Mouse (Mus musculus) midbrain, embryonic 11.5 days (tissue): ENCODE measurements around the gene Upk3b. TPM values are rescaled to one million over a fixed set of nuclear protein-coding genes. Genes with fewer than 3 reads are reported as not detected.

ENCODE experiments used
- ATAC-seq: fragments of 200-750 bp; cut with Nextera tagmentation; 2 replicates; pipeline ENCODE4 v1.8.0; 2017; ENCODE audit warnings: moderate TSS enrichment, moderate library complexity; ENCODE audit not compliant: low FRiP score
- DNase-seq: peaks from one replicate; pipeline ENCODE4 v3.0.0; 2015; ENCODE audit warnings: low spot score; ENCODE audit errors: missing footprints
- H3K27ac ChIP-seq: fragments of 300-500 bp; sonication (generic); 2 replicates; pipeline ENCODE4 v1.5.1; 2014; ENCODE audit warnings: low read depth, low read length
- H3K27me3 ChIP-seq: fragments of 300-500 bp; sonication (generic); 2 replicates; pipeline ENCODE4 v1.6.1; 2014; ENCODE audit warnings: mild to moderate bottlenecking, low read length, moderate library complexity, mixed read lengths; ENCODE audit not compliant: control insufficient read depth, insufficient read depth
- H3K36me3 ChIP-seq: fragments of 300-500 bp; sonication (generic); 2 replicates; pipeline ENCODE4 v1.6.1; 2014; ENCODE audit warnings: mild to moderate bottlenecking, low read length, moderate library complexity, mixed read lengths; ENCODE audit not compliant: control insufficient read depth, insufficient read depth
- H3K4me1 ChIP-seq: fragments of 300-500 bp; sonication (generic); 2 replicates; pipeline ENCODE4 v1.6.1; 2014; ENCODE audit warnings: low read length; ENCODE audit not compliant: control insufficient read depth, insufficient read depth
- H3K4me2 ChIP-seq: fragments of 300-500 bp; sonication (generic); 2 replicates; pipeline ENCODE4 v1.6.1; 2014; ENCODE audit warnings: mild to moderate bottlenecking, moderate library complexity
- H3K4me3 ChIP-seq: fragments of 300-500 bp; sonication (generic); 2 replicates; pipeline ENCODE4 v1.5.1; 2014; ENCODE audit warnings: low read depth, low read length
- H3K9ac ChIP-seq: fragments of 300-500 bp; sonication (generic); 2 replicates; pipeline ENCODE4 v1.6.1; 2014; ENCODE audit warnings: low read length
- H3K9me3 ChIP-seq: fragments of 300-500 bp; sonication (generic); 2 replicates; pipeline ENCODE4 v1.6.1; 2016; ENCODE audit warnings: low read length; ENCODE audit not compliant: control insufficient read depth
- WGBS: fragments of 180-500 bp; shearing (Covaris S2); extraction: QIAGEN DNeasy Blood & Tissue Kit; methylation state at CpG from one replicate; pipeline ENCODE4 v1.1.7; 2014; 5-methylcytosine and 5-hydroxymethylcytosine counted together
- polyA plus RNA-seq: library from polyadenylated mRNA; unstranded; fragments of >200 nt; fragmentation: Nextera tagmentation; extraction: Ambion mirVana; gene quantifications from 2 replicates; pipeline ENCODE4 v1.2.1, GENCODE M21; 2014

Gene Upk3b
- polyA plus RNA-seq, 1 experiment from 2014 or later, result not detected

GRCm38 (mm10) chr5:136088821-136089575 is 50.7 kb downstream of the Upk3b start:
- no peak overlapping the region for H3K9ac ChIP-seq
- no peak overlapping the region for H3K27ac ChIP-seq
- no peak for ATAC-seq
- H3K4me2 ChIP-seq, result no peak overlapping the region
- no peak overlapping the region for H3K4me3 ChIP-seq
- peaks cover 11% of the 10 kb centered on the region for H3K27me3 ChIP-seq
- H3K36me3 ChIP-seq, result no peaks in the 10 kb centered on the region
- WGBS, result 11% methylated on average over 14 of the region's 14 CpGs
- peaks cover 15% of the 10 kb centered on the region for H3K4me1 ChIP-seq
- DNase-seq, result no peak
- no peaks in the 10 kb centered on the region for H3K9me3 ChIP-seq

GRCm38 (mm10) chr5:136091927-136092326 is 53.6 kb downstream of the Upk3b start:
- ATAC-seq (no peak), DNase-seq (no peak)
- WGBS, result 69% methylated on average over 5 of the region's 5 CpGs
- Histone ChIP-seq H3K36me3 (no peaks in the 10 kb centered on the region), H3K4me3 (no peak overlapping the region), H3K4me1 (no peaks in the 10 kb centered on the region), H3K4me2 (no peak overlapping the region), H3K9me3 (no peaks in the 10 kb centered on the region), H3K27me3 (no peaks in the 10 kb centered on the region), H3K9ac (no peak overlapping the region), H3K27ac (no peak overlapping the region)

- Histone ChIP-seq H3K36me3 (no peaks in the 10 kb centered on the region), H3K4me3 (no peak overlapping the region)
- 64% methylated on average over 8 of the region's 8 CpGs for WGBS
Observed at GRCm38 (mm10) chr5:136094249-136095010, 56.1 kb downstream of the Upk3b start.

GRCm38 (mm10) chr5:136095089-136095488 is 56.8 kb downstream of the Upk3b start:
- 66% methylated on average over 7 of the region's 7 CpGs for WGBS
- ATAC-seq (no peak), DNase-seq (no peak)
- H3K36me3 ChIP-seq, result no peaks in the 10 kb centered on the region
- no peaks in the 10 kb centered on the region for H3K27me3 ChIP-seq
- H3K9ac ChIP-seq, result no peak overlapping the region
- no peak overlapping the region for H3K4me3 ChIP-seq
- H3K9me3 ChIP-seq, result no peaks in the 10 kb centered on the region
- H3K4me1 ChIP-seq, result no peaks in the 10 kb centered on the region
- no peak overlapping the region for H3K4me2 ChIP-seq
- H3K27ac ChIP-seq, result no peak overlapping the region

More at GRCm38 (mm10) chr5:136094249-136095010, 56.1 kb downstream of the Upk3b start:
- no peak for ATAC-seq
- Histone ChIP-seq H3K4me2 (no peak overlapping the region), H3K27ac (no peak overlapping the region), H3K4me1 (no peaks in the 10 kb centered on the region), H3K9me3 (no peaks in the 10 kb centered on the region), H3K9ac (no peak overlapping the region), H3K27me3 (no peaks in the 10 kb centered on the region)
- DNase-seq, result no peak

Other genes starting within 250 kb of the Upk3b start
- gene Srrm3, start 231.6 kb upstream of the Upk3b start, polyA plus RNA-seq, result 19.0 and 20.7 TPM in 2 replicates
- 8.7 and 9.9 TPM in 2 replicates for gene Hspb1, start 150.6 kb upstream of the Upk3b start, polyA plus RNA-seq
- gene Ywhag, start 103.9 kb upstream of the Upk3b start, polyA plus RNA-seq, result 182 and 188 TPM in 2 replicates
- gene Ssc4d, start 64.0 kb upstream of the Upk3b start, polyA plus RNA-seq, result 0.68 and 0.86 TPM in 2 replicates
- not detected in 2 replicates for gene Zp3, start 58.4 kb upstream of the Upk3b start, polyA plus RNA-seq
- gene Dtx2, start 43.7 kb upstream of the Upk3b start, polyA plus RNA-seq, result 23.2 and 29.6 TPM in 2 replicates
- gene Upk3bl, start 16.0 kb downstream of the Upk3b start, polyA plus RNA-seq, result 0.29 and 0.88 TPM in 2 replicates
- 5.9 and 6.9 TPM in 2 replicates for gene Rasa4, start 45.4 kb downstream of the Upk3b start, polyA plus RNA-seq
- gene Polr2j, start 78.1 kb downstream of the Upk3b start, polyA plus RNA-seq, result 257 and 265 TPM in 2 replicates
- 36.0 and 40.9 TPM in 2 replicates for gene Lrwd1, start 97.6 kb downstream of the Upk3b start, polyA plus RNA-seq
- 15.7 and 18.9 TPM in 2 replicates for gene Alkbh4, start 97.7 kb downstream of the Upk3b start, polyA plus RNA-seq
- gene Orai2, start 132.2 kb downstream of the Upk3b start, polyA plus RNA-seq, result 7.5 and 8.5 TPM in 2 replicates
- 74.2 and 87.6 TPM in 2 replicates for gene Prkrip1, start 160.5 kb downstream of the Upk3b start, polyA plus RNA-seq
- 8.7 and 11.8 TPM in 2 replicates for gene Sh2b2, start 208.1 kb downstream of the Upk3b start, polyA plus RNA-seq